Mouse (Mus musculus): ENCODE measurements at regions not wholly inside any gene's neighbourhood (a gene's known extent, or its start where the extent isn't known, plus 50 kb on each side); places are given as distances from the start of the nearest gene placed in this dataset.

DNA sequence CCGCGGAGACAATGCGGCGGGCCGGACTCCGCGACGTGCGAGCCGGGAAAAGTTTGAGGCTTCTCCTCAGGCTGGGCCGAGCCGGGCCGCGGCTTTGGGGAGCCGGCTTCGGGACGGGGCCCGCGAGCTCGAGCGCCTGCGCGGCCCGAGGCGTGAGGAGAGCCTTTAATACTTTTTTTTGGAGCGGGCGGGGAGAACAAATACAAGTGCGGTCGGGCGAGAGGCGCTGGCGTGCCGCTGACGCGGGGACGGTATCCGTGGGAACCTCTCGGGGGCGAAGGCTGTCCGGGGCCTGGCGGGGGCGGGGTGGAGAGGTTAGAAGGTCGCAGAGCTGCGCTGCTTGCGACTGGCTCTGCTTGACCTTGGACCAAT, 141.0 kb downstream of the Ogfrl1 start:
- TF ChIP-seq CTCF (IDR thresholded peaks at IDR 0.05; ENCODE audit: low read depth, low read length) (no peak), POLR2A (IDR thresholded peaks at IDR 0.05; ENCODE audit: extremely low read depth, insufficient read depth, low read length) (no peak)

Data from liver, adult 2 months (tissue).